Mouse (Mus musculus) bone marrow macrophage, adult 2 months (primary cell): ENCODE data around the gene Gp1bb. TPM values are rescaled to one million over a fixed set of nuclear protein-coding genes. Genes with fewer than 3 reads are reported as not detected.

Source experiments
- H3K27ac ChIP-seq: 2 replicates; pipeline ENCODE4 v1.5.1; 2012; ENCODE audit warnings: low read depth, low read length; ENCODE audit not compliant: insufficient read depth
- H3K4me1 ChIP-seq: 2 replicates; pipeline ENCODE4 v1.6.1; 2012; ENCODE audit warnings: low read length; ENCODE audit not compliant: control insufficient read depth, insufficient read depth
- H3K4me3 ChIP-seq: 2 replicates; pipeline ENCODE4 v1.5.1; 2012; ENCODE audit warnings: mild to moderate bottlenecking, low read length, moderate library complexity; ENCODE audit not compliant: insufficient read depth
- CTCF ChIP-seq: IDR thresholded peaks from 2 replicates; pipeline ENCODE4 v1.5.1; 2012; ENCODE audit warnings: low read depth, mild to moderate bottlenecking, low read length, moderate library complexity
- POLR2A ChIP-seq: IDR thresholded peaks from 2 replicates; pipeline ENCODE4 v1.6.1; 2012; ENCODE audit warnings: mild to moderate bottlenecking, low read depth, low read length, borderline replicate concordance
- polyA plus RNA-seq: library from polyadenylated mRNA; stranded (reverse); fragments of >200 nt; gene quantifications from 2 replicates; pipeline ENCODE4 v1.2.4, GENCODE M21; 2012; ENCODE audit not compliant: missing spikeins, insufficient read depth, insufficient read length

The Gp1bb gene
- polyA plus RNA-seq, 1 experiment: not detected

GRCm38 (mm10) chr16:18622916-18623750, 930 bp upstream of the Gp1bb start:
- Histone ChIP-seq H3K27ac (no peak overlapping the region), H3K4me1 (peaks cover 4% of the 10 kb centered on the region; the same call in 1 of the 2 replicates), H3K4me3 (no peak overlapping the region)
- TF ChIP-seq CTCF (no peak), POLR2A (no peak)

- H3K27ac ChIP-seq: no peak overlapping the region
- peaks cover 4% of the 10 kb centered on the region; the same call in 1 of the 2 replicates for H3K4me1 ChIP-seq
- no peak overlapping the region for H3K4me3 ChIP-seq
- TF ChIP-seq CTCF (no peak), POLR2A (no peak)
These were observed 721 bp downstream of the Gp1bb start for GRCm38 (mm10) chr16:18621362-18622001.

GRCm38 (mm10) chr16:18620601-18621361, 1.4 kb downstream of the Gp1bb start:
- TF ChIP-seq POLR2A (no peak), CTCF (no peak)
- H3K4me1 ChIP-seq: no peaks in the 10 kb centered on the region
- H3K4me3 ChIP-seq: peak overlapping the region; percentile 21; the same call in 1 of the 2 replicates
- H3K27ac ChIP-seq: no peak overlapping the region

- no peak for TF ChIP-seq CTCF
- TF ChIP-seq POLR2A: no peak
- no peak overlapping the region for H3K4me3 ChIP-seq
- no peak overlapping the region for H3K27ac ChIP-seq
- H3K4me1 ChIP-seq: no peaks in the 10 kb centered on the region
These were observed 2.0 kb downstream of the Gp1bb start for GRCm38 (mm10) chr16:18620201-18620600.

GRCm38 (mm10) chr16:18619110-18619509, 3.1 kb downstream of the Gp1bb start:
- Histone ChIP-seq H3K4me3 (no peak overlapping the region), H3K27ac (no peak overlapping the region), H3K4me1 (no peaks in the 10 kb centered on the region)
- TF ChIP-seq CTCF (no peak), POLR2A (no peak)

GRCm38 (mm10) chr16:18618297-18618696, 3.9 kb downstream of the Gp1bb start:
- no peak overlapping the region for H3K27ac ChIP-seq
- no peaks in the 10 kb centered on the region for H3K4me1 ChIP-seq
- H3K4me3 ChIP-seq: no peak overlapping the region
- TF ChIP-seq POLR2A: no peak
- TF ChIP-seq CTCF: no peak

- Histone ChIP-seq H3K4me3 (peak overlapping the region; percentile 29; the same call in 1 of the 2 replicates), H3K27ac (no peak overlapping the region), H3K4me1 (no peaks in the 10 kb centered on the region)
- TF ChIP-seq POLR2A (no peak), CTCF (peak; percentile 90)
These were observed 4.7 kb downstream of the Gp1bb start for GRCm38 (mm10) chr16:18617370-18618065.

- Histone ChIP-seq H3K4me3 (no peak overlapping the region), H3K4me1 (no peaks in the 10 kb centered on the region), H3K27ac (no peak overlapping the region)
- TF ChIP-seq CTCF (no peak), POLR2A (no peak)
These were observed 8.9 kb downstream of the Gp1bb start for GRCm38 (mm10) chr16:18613301-18613700.

GRCm38 (mm10) chr16:18611752-18612151, 10.5 kb downstream of the Gp1bb start:
- no peaks in the 10 kb centered on the region for H3K4me1 ChIP-seq
- H3K4me3 ChIP-seq: no peak overlapping the region
- no peak for TF ChIP-seq CTCF
- no peak for TF ChIP-seq POLR2A
- H3K27ac ChIP-seq: no peak overlapping the region
